Mouse (Mus musculus) heart, embryonic 15.5 days (tissue): Measurements from ENCODE around the gene C2cd2. TPM values are rescaled to one million over a fixed set of nuclear protein-coding genes. Genes with fewer than 3 reads are reported as not detected.

Experiments
- ATAC-seq: fragments of 200-750 bp; cut with Nextera tagmentation; replicated peaks from 2 replicates; pipeline ENCODE4 v1.8.0; 2017; ENCODE audit warnings: low read depth, moderate TSS enrichment; ENCODE audit not compliant: insufficient number of reproducible peaks, insufficient read depth, low FRiP score
- H3K27ac ChIP-seq: fragments of 300-500 bp; sonication (generic); 2 replicates; pipeline ENCODE4 v1.5.1; 2015; ENCODE audit warnings: mild to moderate bottlenecking, inconsistent platforms
- H3K27me3 ChIP-seq: fragments of 300-500 bp; sonication (generic); 2 replicates; pipeline ENCODE4 v1.6.1; 2015; ENCODE audit warnings: inconsistent platforms
- H3K36me3 ChIP-seq: fragments of 300-500 bp; sonication (generic); 2 replicates; pipeline ENCODE4 v1.6.1; 2015; ENCODE audit warnings: mild to moderate bottlenecking, inconsistent platforms
- H3K4me1 ChIP-seq: fragments of 300-500 bp; sonication (generic); replicated peaks from 2 replicates; pipeline ENCODE4 v1.6.1; 2015; ENCODE audit warnings: inconsistent platforms
- H3K4me2 ChIP-seq: fragments of 300-500 bp; sonication (generic); 2 replicates; pipeline ENCODE4 v1.6.1; 2015; ENCODE audit warnings: inconsistent platforms, mild to moderate bottlenecking, moderate library complexity
- H3K4me3 ChIP-seq: fragments of 300-500 bp; sonication (generic); 2 replicates; pipeline ENCODE4 v1.5.1; 2015; ENCODE audit warnings: mild to moderate bottlenecking, inconsistent platforms
- H3K9ac ChIP-seq: fragments of 300-500 bp; sonication (generic); 2 replicates; pipeline ENCODE4 v1.6.1; 2015; ENCODE audit warnings: mild to moderate bottlenecking, inconsistent platforms
- H3K9me3 ChIP-seq: fragments of 300-500 bp; sonication (generic); replicated peaks from 2 replicates; pipeline ENCODE4 v1.6.1; 2016; ENCODE audit warnings: inconsistent platforms
- WGBS: fragments of 180-500 bp; shearing (Covaris S2); methylation state at CpG from one replicate; pipeline ENCODE4 v1.1.7; 2015; ENCODE audit warnings: mixed read lengths; 5-methylcytosine and 5-hydroxymethylcytosine counted together
- polyA plus RNA-seq: library from polyadenylated mRNA; unstranded; fragments of >200 nt; fragmentation: Nextera tagmentation; extraction: Ambion mirVana; gene quantifications from 2 replicates; pipeline ENCODE4 v1.2.1, GENCODE M21; 2015

C2cd2 gene
- polyA plus RNA-seq, 1 experiment from 2014 or later = 15.2 TPM

GRCm38 (mm10) chr16:97879134-97879533 is 83.3 kb downstream of the C2cd2 start:
- no peak overlapping the region for H3K4me2 ChIP-seq
- WGBS = 74% methylated on average over 1 of the region's 1 CpGs
- no peak overlapping the region for H3K4me3 ChIP-seq
- no peaks in the 10 kb centered on the region for H3K27me3 ChIP-seq
- H3K36me3 ChIP-seq = peaks cover 31% of the 10 kb centered on the region
- no peak overlapping the region for H3K9ac ChIP-seq
- no peak for ATAC-seq
- H3K27ac ChIP-seq = no peak overlapping the region
- H3K4me1 ChIP-seq = no peaks in the 10 kb centered on the region
- H3K9me3 ChIP-seq = no peaks in the 10 kb centered on the region; the same call in 1 of the 2 replicates

DNA sequence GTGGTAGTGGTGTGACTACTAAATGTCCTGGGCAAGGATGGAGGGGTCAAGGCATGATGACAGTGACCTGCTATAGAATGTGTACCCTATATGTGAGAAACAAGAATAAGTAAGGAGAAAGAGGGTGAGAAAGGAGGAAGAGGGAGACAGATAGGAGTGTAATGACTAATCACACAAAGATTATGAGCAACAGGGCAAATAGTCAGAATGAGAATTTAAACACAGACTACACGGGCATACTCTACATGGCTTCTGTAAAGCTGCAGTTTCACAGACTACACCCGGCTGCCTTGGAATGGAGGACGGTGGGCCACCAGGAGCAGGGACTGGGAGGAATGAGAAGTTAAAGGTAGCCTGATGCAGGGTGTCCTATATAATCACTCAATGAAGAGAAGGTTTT is 84.9 kb downstream of the C2cd2 start:
- 92% methylated on average over 3 of the region's 3 CpGs for WGBS
- H3K4me3 ChIP-seq = no peak overlapping the region
- H3K9me3 ChIP-seq = no peaks in the 10 kb centered on the region; the same call in 1 of the 2 replicates
- no peaks in the 10 kb centered on the region for H3K4me1 ChIP-seq
- H3K4me2 ChIP-seq = no peak overlapping the region
- no peak overlapping the region for H3K27ac ChIP-seq
- ATAC-seq = no peak
- H3K9ac ChIP-seq = no peak overlapping the region
- no peaks in the 10 kb centered on the region for H3K27me3 ChIP-seq
- peaks cover 39% of the 10 kb centered on the region for H3K36me3 ChIP-seq

GRCm38 (mm10) chr16:97875101-97875500 is 87.3 kb downstream of the C2cd2 start:
- Histone ChIP-seq H3K4me2 (no peak overlapping the region), H3K36me3 (peaks cover 40% of the 10 kb centered on the region), H3K27me3 (no peaks in the 10 kb centered on the region), H3K4me3 (no peak overlapping the region), H3K27ac (no peak overlapping the region), H3K4me1 (no peaks in the 10 kb centered on the region), H3K9ac (no peak overlapping the region), H3K9me3 (no peaks in the 10 kb centered on the region; the same call in 1 of the 2 replicates)
- 73% methylated on average over 4 of the region's 4 CpGs for WGBS
- ATAC-seq = no peak

- Histone ChIP-seq H3K4me1 (no peaks in the 10 kb centered on the region), H3K9me3 (no peaks in the 10 kb centered on the region; the same call in 1 of the 2 replicates), H3K4me3 (no peak overlapping the region), H3K36me3 (peaks cover 39% of the 10 kb centered on the region), H3K27ac (no peak overlapping the region), H3K9ac (no peak overlapping the region), H3K27me3 (no peaks in the 10 kb centered on the region), H3K4me2 (no peak overlapping the region)
- no peak for ATAC-seq
- 51% methylated on average over 1 of the region's 1 CpGs for WGBS
These were observed 88.0 kb downstream of the C2cd2 start for GRCm38 (mm10) chr16:97874376-97874775.

DNA sequence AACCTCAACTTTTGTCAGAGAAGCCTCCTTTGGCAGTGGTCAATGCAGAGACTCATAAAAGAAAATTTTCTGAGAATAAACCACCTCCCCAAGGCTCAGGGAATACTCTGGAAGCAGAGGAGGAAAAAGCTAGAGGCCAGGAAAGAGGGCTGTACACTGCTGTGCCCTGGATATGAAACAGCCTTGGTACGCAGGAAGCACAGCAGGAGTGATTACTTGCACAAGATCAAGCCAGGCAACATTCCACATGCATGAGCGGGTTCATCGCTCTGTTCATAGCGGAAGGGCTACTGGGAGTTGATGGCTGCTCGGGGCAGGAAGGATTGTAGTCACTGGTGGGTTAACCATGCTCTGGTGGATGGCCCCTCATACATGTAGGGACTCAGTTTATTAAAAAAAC is 89.7 kb downstream of the C2cd2 start:
- no peak for ATAC-seq
- no peak overlapping the region for H3K27ac ChIP-seq
- no peak overlapping the region for H3K4me2 ChIP-seq
- H3K36me3 ChIP-seq = peaks cover 43% of the 10 kb centered on the region
- no peaks in the 10 kb centered on the region for H3K9me3 ChIP-seq
- H3K4me3 ChIP-seq = no peak overlapping the region
- H3K4me1 ChIP-seq = no peaks in the 10 kb centered on the region
- no peaks in the 10 kb centered on the region for H3K27me3 ChIP-seq
- 85% methylated on average over 5 of the region's 5 CpGs for WGBS
- H3K9ac ChIP-seq = no peak overlapping the region

DNA sequence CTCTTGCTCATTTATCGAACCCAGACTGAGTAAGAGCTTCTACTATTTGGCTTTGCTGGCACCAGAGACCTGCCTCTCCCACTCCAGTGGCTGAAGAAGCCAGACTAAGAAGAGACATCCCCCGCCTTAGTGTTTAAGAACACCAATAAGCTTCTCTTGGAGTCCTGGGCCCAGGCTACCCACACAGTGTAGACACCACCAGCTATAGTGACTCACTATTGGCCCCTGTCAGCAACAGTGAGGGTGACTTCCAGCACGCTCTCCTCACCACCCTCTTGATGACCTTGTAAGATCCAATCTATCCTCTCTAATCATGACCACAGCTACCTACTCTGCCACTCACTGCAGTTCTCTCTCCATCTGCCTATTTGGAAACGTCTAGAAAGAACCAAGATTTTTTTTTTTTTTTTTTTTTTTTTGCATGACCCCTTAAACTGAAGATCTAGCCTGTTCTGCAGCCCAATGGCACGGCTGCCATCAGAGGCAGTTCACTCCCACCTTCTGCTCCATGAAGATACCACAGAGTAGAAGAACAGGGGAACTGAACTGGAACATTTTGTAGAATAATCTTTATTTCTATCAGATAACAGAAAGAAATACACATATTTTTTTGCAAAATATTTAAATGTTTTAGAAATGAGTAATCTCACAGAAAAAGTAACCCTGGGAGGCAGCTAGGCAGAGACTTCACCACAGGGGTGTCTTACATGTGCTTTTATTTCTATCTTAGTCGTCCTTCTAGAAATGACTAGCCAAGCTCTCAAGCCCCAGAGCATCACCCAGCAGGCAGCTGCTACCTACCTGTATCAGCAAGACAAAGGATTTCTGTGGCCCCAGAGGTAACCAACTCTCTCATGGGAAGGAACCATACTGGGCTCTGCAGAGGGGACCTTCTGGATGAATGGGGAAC is 93.0 kb downstream of the C2cd2 start:
- H3K27ac ChIP-seq = no peak overlapping the region
- no peak for ATAC-seq
- H3K4me2 ChIP-seq = no peak overlapping the region
- no peaks in the 10 kb centered on the region for H3K4me1 ChIP-seq
- 69% methylated on average over 6 of the region's 6 CpGs for WGBS
- H3K4me3 ChIP-seq = no peak overlapping the region
- no peaks in the 10 kb centered on the region for H3K27me3 ChIP-seq
- no peak overlapping the region for H3K9ac ChIP-seq
- H3K36me3 ChIP-seq = peaks cover 32% of the 10 kb centered on the region
- H3K9me3 ChIP-seq = no peaks in the 10 kb centered on the region

GRCm38 (mm10) chr16:97863932-97864467 is 98.4 kb downstream of the C2cd2 start:
- H3K27ac ChIP-seq = no peak overlapping the region
- no peaks in the 10 kb centered on the region for H3K4me1 ChIP-seq
- H3K9ac ChIP-seq = no peak overlapping the region
- no peak overlapping the region for H3K4me2 ChIP-seq
- H3K27me3 ChIP-seq = no peaks in the 10 kb centered on the region
- 79% methylated on average over 3 of the region's 3 CpGs for WGBS
- ATAC-seq = no peak
- H3K4me3 ChIP-seq = no peak overlapping the region
- H3K36me3 ChIP-seq = peaks cover 27% of the 10 kb centered on the region
- H3K9me3 ChIP-seq = no peaks in the 10 kb centered on the region

- Histone ChIP-seq H3K4me3 (no peak overlapping the region), H3K27ac (no peak overlapping the region), H3K27me3 (no peaks in the 10 kb centered on the region), H3K36me3 (peaks cover 24% of the 10 kb centered on the region), H3K4me2 (no peak overlapping the region), H3K9ac (no peak overlapping the region), H3K9me3 (no peaks in the 10 kb centered on the region), H3K4me1 (peaks cover 9% of the 10 kb centered on the region)
- no peak for ATAC-seq
These were observed 106.3 kb downstream of the C2cd2 start for GRCm38 (mm10) chr16:97856050-97856449.

DNA sequence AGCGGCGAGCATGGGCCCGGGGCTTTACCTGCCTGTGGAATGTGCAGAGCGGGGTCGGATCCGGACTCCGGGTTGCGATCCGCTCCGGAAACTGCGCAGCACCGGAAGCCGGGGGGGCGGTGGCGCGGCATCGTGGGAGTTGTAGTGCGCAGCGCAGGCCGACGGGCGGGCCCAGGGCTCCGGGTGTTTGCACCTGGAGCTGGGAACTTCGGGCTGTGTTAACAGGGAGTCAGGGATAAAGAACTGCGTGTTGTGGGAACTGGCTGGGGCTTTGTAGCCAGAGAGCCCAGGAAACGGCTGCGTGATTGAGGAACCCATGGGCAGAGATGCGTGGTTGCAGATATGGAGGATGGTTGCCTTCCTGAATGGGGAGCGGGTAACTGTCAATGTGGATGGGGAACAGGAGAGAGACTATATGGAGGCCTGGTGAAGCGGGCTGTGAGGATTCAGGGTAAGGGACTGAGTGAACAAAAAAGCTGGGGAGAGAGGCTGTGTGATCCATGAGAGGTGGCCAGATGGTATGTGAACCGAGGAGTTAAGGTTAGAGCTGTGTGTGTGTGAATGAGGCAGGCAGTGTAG is 110.6 kb downstream of the C2cd2 start, which contains the start of gene Prdm15:
Gene Prdm15, minus strand, starts transcription at position 110 of the 579 bp plus-strand sequence.
- peak within 1 kb of the TSS; percentile 88 for H3K4me3 ChIP-seq
- H3K27ac ChIP-seq = peak within 1 kb of the TSS; percentile 99
- peaks cover 34% of the 10 kb centered on the region for H3K4me1 ChIP-seq
- no peaks in the 10 kb centered on the region for H3K36me3 ChIP-seq
- H3K9me3 ChIP-seq = no peaks in the 10 kb centered on the region
- H3K4me2 ChIP-seq = peak within 1 kb of the TSS; percentile 79
- under 1% methylated on average over 31 of the region's 31 CpGs for WGBS
- peak; percentile 88 for ATAC-seq
- no peaks in the 10 kb centered on the region for H3K27me3 ChIP-seq
- H3K9ac ChIP-seq = peak within 1 kb of the TSS; percentile 99

DNA sequence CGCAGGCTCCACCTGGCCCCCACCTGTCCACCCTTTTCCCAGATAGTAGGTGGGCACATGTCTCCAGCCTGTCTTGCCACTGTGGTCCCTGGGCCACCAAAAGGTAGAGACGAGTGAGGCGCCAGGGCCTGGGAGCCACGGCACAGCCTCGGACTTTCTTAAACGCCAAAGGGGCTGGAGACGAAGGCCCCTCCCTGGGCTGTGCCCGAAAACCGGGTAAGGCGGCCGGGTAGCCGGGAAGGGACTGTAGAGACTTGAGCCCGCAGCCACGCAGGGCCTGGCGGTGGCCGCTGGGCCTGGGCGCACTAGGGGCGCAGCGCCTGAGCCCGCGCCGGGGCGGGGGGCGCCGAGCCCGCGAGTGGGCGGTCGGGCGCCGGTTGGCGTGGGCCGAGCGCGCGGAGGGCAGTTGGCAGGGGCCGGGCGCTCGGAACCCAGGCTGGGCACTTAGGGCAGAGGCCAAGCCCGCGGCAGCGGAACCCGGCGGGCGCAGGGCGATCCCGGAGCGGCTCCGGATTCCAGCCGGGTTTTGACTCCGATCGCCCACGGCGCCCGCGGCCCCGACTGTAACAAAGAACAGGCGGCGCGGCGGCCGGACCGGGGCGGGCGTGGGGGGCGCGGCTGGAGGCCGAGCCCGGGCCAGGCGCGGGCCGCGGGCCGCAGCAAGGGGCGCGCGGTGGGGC is 111.2 kb downstream of the C2cd2 start:
- Histone ChIP-seq H3K9ac (peak overlapping the region; percentile 99), H3K4me2 (peak overlapping the region; percentile 79), H3K36me3 (no peaks in the 10 kb centered on the region), H3K27me3 (no peaks in the 10 kb centered on the region), H3K4me3 (peak overlapping the region; percentile 88), H3K27ac (peak overlapping the region; percentile 99), H3K9me3 (no peaks in the 10 kb centered on the region), H3K4me1 (peaks cover 34% of the 10 kb centered on the region)
- peak; percentile 91 for ATAC-seq
- under 1% methylated on average over 76 of the region's 77 CpGs for WGBS

DNA sequence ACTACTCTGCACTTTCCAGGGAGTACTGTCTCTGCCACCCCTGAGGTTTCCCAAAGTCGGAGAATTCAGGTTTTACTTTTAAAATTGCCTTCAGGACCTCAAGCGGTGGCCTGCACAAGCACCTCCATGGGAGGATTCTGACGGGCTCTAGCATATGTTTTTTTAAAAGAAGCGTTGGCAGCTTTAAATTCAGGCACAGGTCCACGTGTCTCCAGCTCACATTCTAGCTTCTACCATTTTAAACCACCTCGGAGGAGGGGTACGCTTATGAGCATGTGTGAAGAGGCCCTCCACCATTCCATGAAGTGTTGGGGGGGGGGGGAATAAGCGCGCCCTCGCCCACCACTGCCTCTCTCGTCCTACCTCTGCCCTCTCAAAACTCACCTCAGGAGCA is 111.7 kb downstream of the C2cd2 start:
- Histone ChIP-seq H3K4me3 (peak overlapping the region; percentile 88), H3K9ac (peak overlapping the region; percentile 99), H3K27me3 (no peaks in the 10 kb centered on the region), H3K4me1 (peaks cover 34% of the 10 kb centered on the region), H3K9me3 (no peaks in the 10 kb centered on the region), H3K4me2 (peak overlapping the region; percentile 79), H3K27ac (peak overlapping the region; percentile 99), H3K36me3 (no peaks in the 10 kb centered on the region)
- WGBS = under 1% methylated on average over 11 of the region's 11 CpGs
- peak; percentile 7; the same call in 1 of the 2 replicates for ATAC-seq
